Mouse (Mus musculus): ENCODE measurements around the gene Twsg1.

DNA sequence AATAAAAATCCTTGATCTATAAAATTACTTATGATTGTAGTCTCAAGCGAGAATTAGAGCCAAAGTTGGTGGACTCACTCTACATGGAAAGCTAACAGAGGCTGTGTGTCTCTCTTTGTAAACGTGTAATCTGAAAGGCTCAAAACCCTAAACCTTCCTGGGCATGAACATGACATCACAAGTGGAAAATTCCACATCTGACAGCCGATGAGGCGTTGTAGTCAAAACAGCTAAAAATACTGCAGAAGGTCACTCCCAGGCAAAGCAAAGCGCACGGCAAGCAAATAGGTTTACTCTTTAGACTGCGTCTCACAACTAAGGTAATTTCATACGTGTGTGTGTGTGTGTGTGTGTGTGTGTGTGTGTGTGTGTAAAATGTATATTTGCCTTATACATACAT is 3.7 kb downstream of the Twsg1 start:
- no peak for TF ChIP-seq CTCF (IDR thresholded peaks at IDR 0.05; ENCODE audit: low read depth)
- TF ChIP-seq EP300 (IDR thresholded peaks at IDR 0.05; ENCODE audit: low read depth), result no peak

Measured in liver, embryonic 14.5 days (tissue).